ENCODE assay signal across 8 mouse cellular contexts in the genomic region with DNA sequence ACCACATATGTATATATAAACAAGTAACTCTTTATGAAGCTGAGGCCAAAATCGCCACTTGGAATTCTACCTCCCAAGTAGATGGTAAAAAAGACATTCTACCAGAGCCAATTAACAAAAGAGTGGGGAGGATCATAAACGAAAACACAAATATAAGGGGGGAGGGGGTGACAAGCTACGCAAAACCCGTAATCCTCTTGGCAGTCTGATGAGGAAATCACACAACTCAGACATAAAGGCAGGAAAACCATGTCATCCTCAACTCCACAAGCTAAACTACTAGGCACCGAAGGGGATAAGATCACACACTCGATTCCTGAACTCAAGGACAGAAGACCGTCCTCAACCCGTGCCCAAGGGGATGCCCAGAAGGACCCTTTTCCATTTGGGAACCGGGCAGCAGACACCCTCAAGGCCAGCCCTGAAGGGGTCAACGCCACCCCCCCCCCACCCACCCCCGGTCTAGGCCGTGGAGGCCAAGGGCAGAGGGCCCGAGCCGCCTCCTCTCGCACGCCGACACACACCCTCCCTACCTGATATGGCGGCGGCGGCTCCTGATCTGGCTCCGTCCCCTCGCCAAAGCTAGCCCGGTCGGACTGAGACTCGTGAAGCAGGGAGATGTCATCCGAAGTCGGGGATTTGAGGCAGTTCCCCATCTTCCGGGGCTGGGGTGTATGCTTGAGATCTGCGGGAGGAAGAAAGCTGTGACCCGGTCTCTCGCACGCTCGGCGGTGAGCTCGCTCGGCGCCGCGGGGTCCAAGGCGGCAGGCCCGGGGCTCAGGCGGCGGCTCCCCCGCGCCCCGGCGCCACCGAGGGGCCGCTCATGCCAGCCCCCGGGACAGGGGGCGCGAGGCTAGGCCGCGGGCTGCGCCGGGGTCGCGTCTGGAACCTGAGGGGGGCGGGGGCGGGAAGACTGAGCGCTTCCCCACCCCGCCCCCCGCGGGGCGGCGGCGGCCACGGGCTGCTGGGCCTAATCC. TPM values are rescaled to one million over a fixed set of nuclear protein-coding genes. Genes with fewer than 3 reads are reported as not detected.
DNase-seq lines count a peak whose midpoint lies in the region; ATAC-seq and TF ChIP-seq lines count a peak whose summit lies in the region.

No protein-coding gene starts in this region.

- H3K27me3 ChIP-seq in embryonic facial prominence, embryonic 13.5 days, result no peaks in the 10 kb centered on the region
- H3K27me3 ChIP-seq in liver, embryonic 11.5 days (replicated peaks; ENCODE audit: control insufficient read depth, insufficient read depth, low read length), result no peaks in the 10 kb centered on the region
- H3K27me3 ChIP-seq in stomach, postnatal 0 days (ENCODE audit: control insufficient read depth, insufficient read depth, low read length), result no peaks in the 10 kb centered on the region

- peak overlapping the region; percentile 97 for H3K9ac ChIP-seq in embryonic facial prominence, embryonic 13.5 days
- H3K9ac ChIP-seq in liver, embryonic 11.5 days (ENCODE audit: low read depth, low read length), result peak overlapping the region; percentile 98
- H3K9ac ChIP-seq in stomach, postnatal 0 days (ENCODE audit: low read length), result peak overlapping the region; percentile 90

- TF ChIP-seq EP300 in stomach, postnatal 0 days (optimal IDR thresholded peaks at IDR 0.05), result no peak

- peak overlapping the region; percentile 93 for H3K4me3 ChIP-seq in embryonic facial prominence, embryonic 13.5 days
- peak overlapping the region; percentile 95 for H3K4me3 ChIP-seq in liver, embryonic 11.5 days (ENCODE audit: low read depth, low read length)
- peak overlapping the region; percentile 87 for H3K4me3 ChIP-seq in stomach, postnatal 0 days (ENCODE audit: low read depth, low read length)

- H3K9me3 ChIP-seq in embryonic facial prominence, embryonic 13.5 days, result no peaks in the 10 kb centered on the region
- H3K9me3 ChIP-seq in liver, embryonic 11.5 days (ENCODE audit: control insufficient read depth, low read length), result no peaks in the 10 kb centered on the region
- no peaks in the 10 kb centered on the region for H3K9me3 ChIP-seq in stomach, postnatal 0 days (ENCODE audit: control insufficient read depth, low read length)

- H3K36me3 ChIP-seq in embryonic facial prominence, embryonic 13.5 days, result peaks cover 14% of the 10 kb centered on the region
- 0 out of 2 replicates have a peak, but pooled peaks cover 5% of the 10 kb centered on the region for H3K36me3 ChIP-seq in liver, embryonic 11.5 days (ENCODE audit: control insufficient read depth, insufficient read depth, low read length)
- H3K36me3 ChIP-seq in stomach, postnatal 0 days (ENCODE audit: control insufficient read depth, insufficient read depth, low read length), result peaks cover 2% of the 10 kb centered on the region; the same call in 1 of the 2 replicates

- TF ChIP-seq CTCF in stomach, postnatal 0 days (IDR thresholded peaks at IDR 0.05; ENCODE audit: low read depth), result no peak

- ATAC-seq in embryonic facial prominence, embryonic 13.5 days (ENCODE audit: insufficient number of reproducible peaks, insufficient read depth, low FRiP score, low TSS enrichment, low read depth), result peak; percentile 52; the same call in 1 of the 2 replicates
- peak; percentile 80 for ATAC-seq in liver, embryonic 11.5 days (replicated peaks; ENCODE audit: low FRiP score)
- peak; percentile 66 for ATAC-seq in stomach, postnatal 0 days (ENCODE audit: low FRiP score, low TSS enrichment)

- H3K4me2 ChIP-seq in embryonic facial prominence, embryonic 13.5 days, result peak overlapping the region; percentile 78
- peak overlapping the region; percentile 73 for H3K4me2 ChIP-seq in liver, embryonic 11.5 days
- peak overlapping the region; percentile 62 for H3K4me2 ChIP-seq in stomach, postnatal 0 days (replicated peaks; ENCODE audit: low read depth)

- H3K27ac ChIP-seq in embryonic facial prominence, embryonic 13.5 days, result peak overlapping the region; percentile 95
- peak overlapping the region; percentile 96 for H3K27ac ChIP-seq in liver, embryonic 11.5 days (ENCODE audit: low read depth, low read length)
- H3K27ac ChIP-seq in stomach, postnatal 0 days (replicated peaks), result peak overlapping the region; percentile 92

- H3K4me1 ChIP-seq in embryonic facial prominence, embryonic 13.5 days, result peaks cover 8% of the 10 kb centered on the region
- H3K4me1 ChIP-seq in liver, embryonic 11.5 days (replicated peaks; ENCODE audit: control insufficient read depth, insufficient read depth, low read length), result peaks cover 7% of the 10 kb centered on the region
- H3K4me1 ChIP-seq in stomach, postnatal 0 days (replicated peaks; ENCODE audit: control insufficient read depth, insufficient read depth), result no peaks in the 10 kb centered on the region

- peak; percentile 60 for DNase-seq in A20 (ENCODE audit: low read depth, low spot score)
- peak; percentile 70 for DNase-seq in adrenal gland, postnatal 14 days
- peak; percentile 41 to 55 for DNase-seq in heart, adult 9 months (ENCODE audit: low spot score in 2 of 2)
- DNase-seq in kidney, adult 9 months, result peak; percentile 51
- peak; percentile 75 for DNase-seq in liver, embryonic 11.5 days (ENCODE audit: low spot score)
- DNase-seq in naive thymus-derived CD4-positive, alpha-beta T cell, adult 2 months (ENCODE audit: low read depth), result peak; percentile 61
- peak; percentile 70 for DNase-seq in stomach, postnatal 0 days (ENCODE audit: low spot score)

- WGBS in embryonic facial prominence, embryonic 13.5 days, result under 1% methylated on average over 53 of the region's 68 CpGs
- under 1% methylated on average over 51 of the region's 68 CpGs for WGBS in liver, embryonic 11.5 days
- under 1% methylated on average over 51 of the region's 68 CpGs for WGBS in stomach, postnatal 0 days

RNA-seq across cellular contexts. Expression of a gene that starts 8.7 kb away (rescaled TPM):
- 122 and 138 TPM in 2 replicates for total RNA-seq in adrenal gland, postnatal 14 days (2021)
- polyA plus RNA-seq in embryonic facial prominence, embryonic 13.5 days (2015; fragmentation: Nextera tagmentation; extraction: Ambion mirVana), result 39.9 and 41.1 TPM in 2 replicates
- 25.0 and 25.2 TPM in 2 replicates for polyA plus RNA-seq in liver, embryonic 11.5 days (2014; fragmentation: Nextera tagmentation; extraction: Ambion mirVana)
- polyA plus RNA-seq in stomach, postnatal 0 days (2015; fragmentation: Nextera tagmentation; extraction: Ambion mirVana), result 52.0 and 57.1 TPM in 2 replicates

RNA-seq across cellular contexts. Expression of a gene that starts 55.2 kb away (rescaled TPM):
- not detected in 2 replicates for total RNA-seq in adrenal gland, postnatal 14 days (2021)
- not detected in 2 replicates for polyA plus RNA-seq in embryonic facial prominence, embryonic 13.5 days (2015; fragmentation: Nextera tagmentation; extraction: Ambion mirVana)
- polyA plus RNA-seq in liver, embryonic 11.5 days (2014; fragmentation: Nextera tagmentation; extraction: Ambion mirVana), result not detected in 2 replicates
- polyA plus RNA-seq in stomach, postnatal 0 days (2015; fragmentation: Nextera tagmentation; extraction: Ambion mirVana), result not detected in 2 replicates

Comparison
In these comparisons a context has a peak if more than half of its experiments do, and no peak if none do; other contexts are left out.
1. Peak in every context shown above with its lines: DNase-seq, ATAC-seq, H3K4me3 ChIP-seq and H3K27ac ChIP-seq.